Mouse (Mus musculus): ENCODE measurements at regions not wholly inside any gene's neighbourhood (a gene's known extent, or its start where the extent isn't known, plus 50 kb on each side); places are given as distances from the start of the nearest gene placed in this dataset.

GRCm38 (mm10) chr8:91941005-91941404 is 139.1 kb upstream of the Irx3 start:
- DNase-seq = no peak

DNA sequence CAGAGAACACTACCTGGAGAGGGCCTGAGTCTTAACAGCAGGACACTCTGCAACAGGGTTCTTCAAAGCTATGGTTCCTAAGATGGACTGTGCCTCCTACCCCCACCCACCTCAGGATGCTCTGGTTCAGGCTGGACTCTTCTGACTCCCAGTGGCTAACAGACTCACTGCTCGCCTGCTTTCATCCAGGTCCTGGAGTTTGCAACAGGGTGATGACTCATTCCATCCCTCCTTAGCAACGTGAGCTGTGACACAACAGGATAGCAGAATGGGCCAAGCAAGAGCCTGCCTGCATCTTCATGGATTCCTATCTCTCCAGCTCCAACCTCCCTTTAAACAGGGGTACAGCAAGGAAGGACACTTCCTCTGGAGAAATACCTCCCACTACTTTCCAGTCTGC is 135.4 kb upstream of the Irx3 start:
- DNase-seq = no peak

- no peak for DNase-seq
Observed at GRCm38 (mm10) chr8:91930520-91930919, 128.7 kb upstream of the Irx3 start.

DNA sequence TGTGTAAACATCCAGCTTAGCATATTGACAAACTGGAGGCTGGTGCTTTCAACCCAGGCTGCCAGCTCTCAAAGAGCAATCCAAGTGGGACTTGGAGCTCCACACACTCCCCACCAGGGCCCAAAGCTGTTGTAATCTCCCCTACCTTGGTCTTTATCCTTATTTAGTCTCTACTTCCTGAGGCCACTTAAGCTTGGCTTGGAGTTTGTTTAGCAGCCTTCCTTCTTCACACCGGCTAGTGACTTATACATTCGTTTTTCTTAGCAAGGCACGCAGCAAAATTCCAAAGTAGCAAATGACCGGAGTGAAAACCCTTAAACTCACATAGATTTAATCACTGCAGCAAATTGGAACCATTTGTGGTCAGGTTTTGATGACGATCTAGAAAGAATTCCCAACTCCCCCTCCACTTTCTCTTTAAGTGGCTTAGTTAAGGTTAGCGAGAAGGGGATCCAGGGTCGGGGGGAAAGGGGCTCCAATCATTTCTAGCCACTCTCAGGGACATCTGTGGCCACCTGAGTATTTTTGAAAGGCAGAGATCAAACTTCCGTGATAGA is 124.2 kb upstream of the Irx3 start:
- DNase-seq = no peak

- DNase-seq = no peak
Observed at GRCm38 (mm10) chr8:91924152-91924551, 122.3 kb upstream of the Irx3 start.

GRCm38 (mm10) chr8:91922211-91922874 is 120.5 kb upstream of the Irx3 start:
- DNase-seq = no peak

DNA sequence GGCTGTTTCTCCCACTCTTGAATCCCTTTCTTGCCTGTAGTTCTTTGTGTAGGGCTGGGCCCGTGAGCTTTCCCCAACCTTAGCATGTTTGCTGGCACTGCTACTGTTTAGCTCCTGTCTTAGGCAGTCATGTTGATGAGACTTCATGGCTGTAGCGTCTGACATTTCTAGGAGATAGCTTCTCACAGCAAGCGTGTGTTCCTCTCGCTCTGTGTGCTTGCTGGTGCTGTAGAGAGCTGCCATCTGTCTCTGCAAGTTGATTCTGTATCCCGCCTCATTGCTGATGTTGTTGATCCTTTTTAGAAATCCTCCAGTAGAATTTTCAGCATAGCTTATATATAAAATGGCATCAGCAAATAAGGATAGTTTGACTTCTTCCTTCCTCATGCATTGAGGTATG is 116.0 kb upstream of the Irx3 start:
- DNase-seq = peak in 1 of 2 experiments; percentile 23

GRCm38 (mm10) chr8:91913971-91914370 is 112.1 kb upstream of the Irx3 start:
- no peak for DNase-seq

DNA sequence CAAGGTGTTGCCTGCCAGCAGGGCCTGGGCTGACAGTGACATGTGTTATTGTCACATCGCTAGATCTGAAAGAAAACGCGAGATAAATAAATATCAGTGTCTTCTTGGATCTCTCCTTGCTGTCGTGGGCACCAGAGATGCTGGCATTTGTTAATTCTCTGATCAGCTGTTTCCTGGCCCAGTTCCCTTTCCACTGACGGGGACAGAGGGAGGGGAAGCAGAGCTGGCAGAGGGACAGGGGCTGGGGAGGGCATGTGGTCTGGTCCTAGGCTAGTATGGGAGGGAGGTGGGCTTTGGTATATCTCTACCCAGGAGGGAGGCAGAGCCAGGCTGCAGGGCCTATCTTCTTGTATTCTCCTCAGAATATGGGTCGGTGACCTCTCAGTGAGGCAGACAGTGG is 111.3 kb upstream of the Irx3 start:
- peak; percentile 81 to 88 for DNase-seq

- peak; percentile 56 to 65 for DNase-seq
Observed at GRCm38 (mm10) chr8:91909637-91910383, 107.9 kb upstream of the Irx3 start.

DNA sequence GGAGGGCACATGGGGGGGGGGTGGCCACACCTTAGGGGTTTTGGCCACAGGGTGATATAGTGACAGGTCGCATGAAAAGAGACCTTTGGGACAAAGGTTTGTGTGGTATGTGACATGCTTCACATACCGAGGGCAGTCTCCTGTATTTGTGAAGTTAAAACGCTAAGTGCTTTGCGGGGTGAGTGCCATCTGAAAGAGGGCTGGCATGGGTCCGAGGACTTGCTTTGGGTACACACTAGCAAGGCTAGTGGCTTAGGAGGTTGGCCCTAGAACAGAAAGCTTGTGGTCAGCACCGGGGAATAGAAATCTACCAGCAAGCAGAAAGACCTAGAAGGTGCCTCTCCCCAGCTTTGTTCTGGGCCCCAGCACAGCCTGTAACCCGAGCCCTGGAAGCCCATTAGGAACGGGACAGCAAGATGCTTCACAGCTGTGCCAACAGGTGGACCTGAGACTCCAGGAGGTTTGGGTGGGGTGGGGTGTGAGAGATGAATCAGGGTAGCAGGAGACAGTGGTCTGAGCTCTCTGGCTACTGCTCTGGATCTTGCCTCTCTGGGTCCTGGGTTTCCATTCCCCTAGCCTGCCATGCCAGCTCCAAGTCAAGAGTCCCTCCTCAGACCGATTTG is 107.0 kb upstream of the Irx3 start:
- DNase-seq = no peak

DNA sequence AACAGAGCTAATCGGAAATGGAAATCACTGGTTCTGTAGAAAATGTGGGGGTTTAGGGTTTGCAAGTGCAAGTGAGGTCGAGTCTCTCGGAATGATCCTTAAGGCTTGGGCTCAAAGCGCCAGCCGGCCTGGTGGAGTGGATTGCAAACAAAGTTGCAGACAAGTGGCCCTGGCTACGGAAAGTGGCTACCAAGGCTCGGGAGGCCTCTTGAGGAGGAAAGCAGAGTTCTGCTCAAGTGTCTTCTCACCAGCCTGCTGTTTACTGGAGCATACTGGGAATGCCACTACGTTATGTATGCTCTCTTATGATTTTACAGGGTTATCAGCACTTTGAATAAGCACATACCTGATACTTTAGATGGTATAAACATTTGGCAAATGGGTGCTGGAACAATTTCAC is 105.3 kb upstream of the Irx3 start:
- DNase-seq = no peak

GRCm38 (mm10) chr8:91901525-91902281 is 99.8 kb upstream of the Irx3 start:
- peak; percentile 85 to 90 for DNase-seq

DNA sequence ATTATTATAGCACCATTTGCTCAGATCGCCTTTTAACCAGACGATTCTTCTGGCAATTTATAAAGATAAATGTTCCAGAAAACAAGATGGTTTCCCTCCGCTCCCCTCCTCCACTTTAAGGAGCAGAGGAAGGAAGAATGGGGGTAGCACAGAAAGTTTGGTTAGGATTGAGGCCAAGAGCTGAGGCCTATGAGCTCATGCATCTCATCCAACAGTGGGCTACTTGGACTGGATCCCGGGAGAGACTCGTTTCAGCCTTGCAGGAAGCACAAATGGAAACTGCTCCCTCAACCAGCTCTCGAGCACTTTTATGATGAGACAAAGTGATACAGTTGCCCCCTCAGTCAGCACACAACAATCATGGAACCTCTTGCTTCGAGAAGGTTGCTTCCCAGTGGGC is 97.9 kb upstream of the Irx3 start:
- peak; percentile 69 to 76 for DNase-seq

- no peak for DNase-seq
Observed at GRCm38 (mm10) chr8:91897381-91897780, 95.5 kb upstream of the Irx3 start.

DNA sequence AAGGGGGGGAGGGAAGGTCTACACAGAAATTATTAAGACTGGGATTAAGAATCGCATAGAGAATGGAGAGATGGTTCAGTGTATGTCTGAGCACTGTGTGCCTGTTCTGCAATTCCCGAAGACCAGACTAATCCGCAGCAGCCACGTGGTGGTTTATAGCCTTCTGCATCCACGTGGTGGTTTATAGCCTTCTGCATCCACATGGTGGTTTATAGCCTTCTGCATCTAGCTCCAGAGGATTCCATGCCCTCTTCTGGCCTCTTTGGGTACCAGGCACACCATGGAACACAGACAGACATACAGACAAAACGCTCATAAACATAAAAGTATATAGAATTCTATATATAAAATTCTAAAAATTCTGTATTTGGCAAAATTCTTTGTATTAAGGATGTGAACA is 94.1 kb upstream of the Irx3 start:
- no peak for DNase-seq

DNA sequence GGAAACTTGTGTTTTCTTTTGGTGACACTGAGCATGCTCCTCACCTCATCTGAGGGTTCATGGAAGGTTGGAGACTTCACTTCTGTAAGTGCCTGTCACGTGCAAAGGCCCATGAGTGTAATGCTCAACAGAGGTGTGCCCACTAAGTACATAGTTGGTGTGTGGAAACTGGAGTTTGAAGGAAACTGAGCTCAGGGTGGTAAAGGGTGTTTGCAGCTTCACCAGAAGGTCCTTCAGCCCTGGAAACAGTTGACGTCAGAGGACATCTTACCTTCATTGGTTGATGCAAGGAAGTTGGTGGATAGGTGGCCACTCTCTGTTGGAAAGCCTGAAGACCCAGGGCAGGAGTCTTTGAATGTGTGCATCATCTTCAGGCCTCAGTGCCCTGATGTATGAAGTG is 83.0 kb upstream of the Irx3 start:
- no peak for DNase-seq

DNA sequence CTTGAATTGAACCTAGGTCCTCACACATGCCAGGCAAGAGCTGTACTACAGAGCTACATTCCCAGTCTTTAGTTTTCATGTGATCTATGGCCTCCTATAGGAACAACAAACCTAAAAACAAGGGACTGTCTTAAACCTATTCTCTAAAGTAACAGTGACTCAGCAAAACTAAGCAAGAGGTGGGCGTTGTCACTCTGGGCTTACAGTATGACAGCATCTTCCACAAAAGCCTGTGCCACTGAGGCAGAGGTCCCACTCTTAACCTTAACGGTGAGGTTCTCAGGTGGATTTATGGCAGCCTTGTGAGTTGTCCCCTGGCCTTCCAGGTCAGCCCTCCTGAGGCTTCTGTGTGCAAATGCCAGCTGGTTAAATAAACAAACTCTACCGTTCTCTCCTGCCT is 82.5 kb upstream of the Irx3 start:
- no peak for DNase-seq

GRCm38 (mm10) chr8:91883012-91883411 is 81.1 kb upstream of the Irx3 start:
- no peak for DNase-seq

DNA sequence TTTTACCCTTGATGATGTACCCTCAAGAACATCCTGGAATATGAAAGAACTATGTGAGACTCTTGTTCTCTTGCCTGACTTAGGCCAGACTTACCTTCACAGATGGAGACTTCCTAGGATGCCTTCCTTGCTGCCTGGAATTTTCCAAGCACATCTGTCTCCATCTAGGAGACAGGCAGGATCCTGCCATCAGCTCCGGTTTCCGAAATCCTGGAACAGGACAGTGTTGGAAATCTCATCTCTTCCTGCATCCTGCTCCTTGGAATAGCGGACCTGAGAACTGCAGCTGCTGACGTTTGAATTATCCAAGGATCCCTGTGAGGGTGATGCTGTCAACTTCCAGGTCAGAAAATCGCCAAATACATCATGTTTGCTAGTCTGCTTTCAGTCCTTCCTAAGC is 77.0 kb upstream of the Irx3 start:
- no peak for DNase-seq

DNA sequence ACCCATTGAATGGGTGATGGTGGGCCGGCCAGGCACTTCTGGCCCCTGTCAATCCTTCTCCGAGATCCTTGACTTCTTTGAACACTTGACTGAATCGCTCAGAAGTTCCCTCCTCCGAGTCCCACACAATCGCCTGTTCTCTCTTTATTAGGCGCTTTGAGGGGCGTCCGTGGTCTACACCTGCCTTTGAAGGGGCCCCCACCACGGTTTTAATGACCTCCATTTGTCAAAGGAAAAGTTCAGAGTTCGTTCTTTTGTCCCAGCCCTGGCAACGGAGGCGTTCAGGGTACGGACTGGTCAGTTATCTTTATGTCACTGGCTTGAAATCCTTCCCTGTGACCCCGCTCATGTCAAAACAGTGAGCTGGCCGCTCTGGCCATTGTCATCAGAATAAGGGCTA is 74.3 kb upstream of the Irx3 start:
- no peak for DNase-seq

- no peak for DNase-seq
Observed at GRCm38 (mm10) chr8:91873232-91873631, 71.4 kb upstream of the Irx3 start.
